Mouse (Mus musculus): ENCODE data around the gene Jdp2.

Gene Jdp2

DNA sequence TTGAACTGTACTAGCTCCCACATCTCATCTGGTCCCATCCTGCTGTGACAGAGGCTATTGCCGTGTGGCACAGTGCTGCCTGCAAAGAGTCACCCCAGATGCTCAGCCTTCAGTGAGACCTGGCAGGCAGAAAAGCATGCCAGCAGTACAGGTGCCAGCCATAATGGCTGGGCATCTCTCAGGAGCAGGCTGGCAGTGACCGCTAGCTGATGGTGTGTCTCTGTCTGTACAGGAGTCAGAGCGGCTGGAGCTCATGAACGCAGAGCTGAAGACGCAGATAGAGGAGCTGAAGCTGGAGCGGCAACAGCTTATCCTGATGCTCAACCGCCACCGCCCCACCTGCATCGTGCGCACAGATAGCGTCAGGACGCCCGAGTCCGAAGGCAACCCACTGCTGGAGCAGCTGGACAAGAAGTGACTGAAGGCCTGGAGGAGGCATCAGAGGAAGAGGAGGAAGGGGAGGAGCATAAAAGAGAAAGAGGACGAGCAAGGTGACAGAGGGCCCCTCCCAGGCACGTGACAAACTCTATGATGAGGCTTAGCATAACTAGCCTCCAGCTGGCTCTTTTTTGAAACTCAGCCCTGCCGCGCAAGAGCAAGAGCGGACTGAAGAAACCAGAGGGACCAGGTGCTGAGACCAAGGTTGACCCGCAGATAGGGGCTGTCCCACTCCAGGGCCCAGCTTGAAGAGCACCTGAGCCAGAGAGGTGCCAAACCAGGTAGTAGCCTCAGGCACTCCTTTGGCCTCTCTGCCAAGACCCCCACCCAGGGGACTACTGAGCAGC, 39.9 kb downstream of the Jdp2 start:
- in situ Hi-C loops (cut with MseI, MboI) = no loop called here

DNA sequence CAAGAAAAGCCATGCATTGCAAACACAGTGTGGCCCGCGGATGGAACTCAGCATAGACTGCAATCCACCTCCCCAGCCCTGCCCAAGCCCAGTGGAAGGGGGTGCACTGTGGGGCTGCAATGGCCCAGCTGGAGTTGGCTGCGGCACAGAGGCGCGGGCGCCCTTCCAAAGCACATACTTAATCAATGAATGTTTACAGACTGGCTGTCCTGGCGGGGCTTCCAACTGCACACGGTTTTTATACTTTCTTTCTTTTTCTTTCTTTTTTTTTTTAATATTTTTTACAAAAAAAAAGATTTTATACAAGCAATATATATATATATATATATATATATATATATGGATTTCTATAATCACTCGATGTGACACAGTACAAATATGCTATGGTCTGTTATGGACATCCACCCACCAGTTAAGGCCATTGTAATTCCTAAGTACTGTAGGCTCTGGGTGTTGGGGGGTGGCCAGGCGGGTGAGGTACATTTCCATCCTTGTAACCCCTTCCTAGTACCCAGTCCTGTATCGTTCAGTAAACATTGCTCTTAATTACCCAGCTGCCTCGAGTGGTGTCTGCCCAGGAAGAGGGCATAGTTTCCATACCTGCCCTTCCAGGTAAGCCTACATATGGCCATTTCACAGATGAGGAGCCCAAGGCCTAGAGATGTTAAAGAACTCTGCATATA, 40.6 kb downstream of the Jdp2 start:
- in situ Hi-C loops (cut with MseI, MboI) = no loop called here

DNA sequence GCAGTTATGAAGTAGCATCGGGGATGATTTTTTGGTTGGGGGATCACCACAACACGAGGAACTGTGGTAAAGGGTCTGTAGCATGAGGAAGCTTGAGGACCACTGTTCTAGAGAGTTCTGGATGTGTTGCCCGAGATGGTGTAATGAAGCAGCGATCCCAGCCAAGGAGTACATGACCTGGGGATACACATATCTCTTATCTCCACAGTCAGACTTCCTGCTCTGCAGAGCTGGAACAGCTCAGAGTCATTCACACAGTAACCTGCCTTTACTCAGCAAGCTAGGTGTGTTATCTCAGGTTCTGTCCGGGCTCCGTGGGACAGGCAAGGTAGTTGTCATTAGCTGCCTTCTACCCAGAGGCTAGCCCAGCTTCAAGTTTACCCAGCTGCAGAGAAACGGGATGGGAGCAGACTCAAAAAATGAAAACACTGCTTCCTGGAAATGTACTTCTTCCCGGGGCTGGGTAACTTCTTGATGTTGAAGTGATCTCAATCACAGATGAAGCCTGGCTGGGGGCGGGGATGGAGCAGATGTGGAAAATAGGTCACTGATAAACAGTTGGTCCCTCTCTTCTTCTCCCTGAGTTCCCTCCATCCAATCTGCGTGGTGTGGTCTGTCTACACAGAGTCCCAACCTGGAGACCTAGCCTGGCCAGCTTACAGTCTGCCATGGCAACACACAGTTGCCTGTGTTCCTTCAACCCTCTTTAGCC, 42.2 kb downstream of the Jdp2 start:
- in situ Hi-C loops (cut with MseI, MboI) = no loop called here

DNA sequence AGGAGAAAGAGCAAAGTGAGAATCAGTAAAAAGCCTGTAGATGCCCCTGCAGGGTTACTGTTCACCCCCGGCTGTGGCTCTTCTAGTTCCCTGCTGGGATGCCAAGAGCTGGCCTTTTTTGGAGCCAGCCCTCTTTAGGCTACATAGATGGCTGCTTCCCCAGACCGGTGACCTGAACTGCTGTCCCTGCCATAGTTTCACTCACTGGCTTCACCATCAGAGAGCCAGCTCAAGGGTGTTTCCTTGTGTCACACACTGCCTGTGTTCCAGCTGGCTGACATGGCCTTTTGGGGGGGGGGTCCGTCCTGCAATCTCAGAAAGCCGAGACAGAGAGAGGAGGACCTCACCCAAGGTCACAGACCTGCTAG, 42.7 kb downstream of the Jdp2 start:
- in situ Hi-C loops (cut with MseI, MboI) = no loop called here

DNA sequence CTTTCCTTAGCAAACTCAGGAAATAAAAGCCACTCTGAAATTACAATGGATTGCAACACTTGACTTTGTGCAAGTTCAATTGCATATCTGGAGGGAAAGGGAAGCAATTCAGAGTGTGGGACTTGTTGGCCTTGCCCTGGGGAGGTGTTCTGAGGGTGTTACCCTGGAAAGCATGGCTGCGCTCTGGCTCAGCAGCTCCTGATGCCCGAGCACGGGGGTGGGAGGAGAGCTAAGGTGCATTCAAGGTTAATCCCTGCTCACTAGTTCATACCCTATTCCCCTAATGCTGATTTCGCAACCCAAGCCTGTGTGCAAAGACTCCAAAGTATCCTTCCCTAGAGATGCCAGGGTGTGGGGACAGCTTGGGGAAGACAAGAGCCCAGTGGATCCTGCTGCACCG, 44.9 kb downstream of the Jdp2 start:
- in situ Hi-C loops (cut with MseI, MboI) = no loop called here

DNA sequence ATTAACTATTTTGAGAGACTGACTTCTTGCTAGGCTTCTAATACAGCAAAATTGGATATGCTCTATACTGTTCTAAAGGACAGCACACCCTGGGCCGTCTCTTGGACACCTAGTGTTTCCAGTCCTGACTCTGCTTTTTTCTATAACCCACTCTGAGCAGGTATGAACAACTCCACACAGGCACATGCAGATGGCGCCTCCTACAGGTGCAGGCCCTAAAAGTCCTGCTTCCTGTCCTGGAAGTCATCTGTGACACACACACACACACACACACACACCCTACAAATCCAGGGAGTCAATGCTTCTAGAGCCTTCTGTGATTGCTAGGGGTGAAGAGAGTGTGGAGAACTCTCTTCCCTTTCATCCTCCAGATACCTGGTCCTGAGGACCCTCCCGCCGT, 46.8 kb downstream of the Jdp2 start:
- in situ Hi-C loops (cut with MseI, MboI) = no loop called here

DNA sequence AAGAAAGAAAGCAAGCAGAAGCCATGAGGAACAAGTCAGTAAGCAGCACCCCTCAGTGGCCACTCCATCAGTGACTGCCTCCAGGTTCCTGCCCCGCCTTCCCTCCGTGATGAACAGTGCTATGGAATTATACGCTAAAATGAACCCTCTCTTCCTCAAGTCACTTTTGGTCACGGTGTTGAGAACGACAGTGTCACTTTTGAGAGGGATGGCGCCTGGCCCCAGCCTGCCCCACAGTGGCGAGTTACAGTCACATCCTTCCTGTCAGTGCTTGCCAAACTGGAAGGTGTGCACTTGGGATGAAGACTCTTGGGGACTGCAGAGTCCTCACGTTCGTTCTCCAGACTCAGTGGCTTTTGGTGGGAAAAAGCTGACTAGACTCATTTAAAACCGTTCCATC, 48.5 kb downstream of the Jdp2 start:
- in situ Hi-C loops (cut with MseI, MboI) = no loop called here

DNA sequence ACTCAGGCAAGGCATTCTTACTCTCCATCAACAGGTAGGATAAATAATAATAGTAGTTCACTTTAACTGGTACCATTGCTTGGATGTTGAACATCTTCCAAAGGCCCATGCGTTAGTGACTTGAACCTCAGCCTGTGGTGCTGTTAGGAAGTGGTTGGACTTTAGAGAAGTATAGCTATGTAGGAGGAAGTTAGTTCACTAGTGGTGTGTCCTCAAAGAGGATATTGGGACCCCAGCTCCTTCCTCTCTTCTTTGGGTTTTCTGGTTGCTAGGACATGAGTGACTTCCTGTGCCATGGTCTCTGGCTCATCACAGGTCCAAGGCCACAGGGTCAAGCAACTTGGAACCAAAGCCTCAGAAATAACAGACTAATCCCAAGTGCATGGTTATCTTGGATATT, 49.1 kb downstream of the Jdp2 start:
- in situ Hi-C loops (cut with MseI, MboI) = no loop called here

DNA sequence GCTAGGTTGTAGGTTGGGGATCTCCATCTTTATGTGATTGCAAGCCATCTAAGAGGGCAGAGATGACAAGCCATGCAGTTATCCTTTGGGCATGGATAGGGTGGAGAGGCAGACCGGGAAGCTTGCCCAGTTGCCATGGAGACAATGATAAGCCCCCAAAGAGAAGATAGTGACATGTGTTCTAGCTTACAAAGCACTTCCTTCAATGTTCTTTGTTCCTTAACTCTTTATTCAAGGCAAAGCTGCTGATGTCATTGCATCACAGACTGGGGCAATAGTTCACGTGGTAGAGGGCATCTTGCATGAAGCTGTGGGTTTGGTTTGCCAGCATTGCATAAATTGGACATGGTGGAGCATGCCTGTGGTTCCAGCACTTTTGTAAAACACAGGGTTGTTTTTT, 60.5 kb downstream of the Jdp2 start:
- in situ Hi-C loops (cut with MseI, MboI) = loop anchor here (5.0 to 25.0 kb wide), 2 partner anchors 157 to 297 kb away; partner anchors contain the start of gene Tmed10 (in 1 of the 2)

DNA sequence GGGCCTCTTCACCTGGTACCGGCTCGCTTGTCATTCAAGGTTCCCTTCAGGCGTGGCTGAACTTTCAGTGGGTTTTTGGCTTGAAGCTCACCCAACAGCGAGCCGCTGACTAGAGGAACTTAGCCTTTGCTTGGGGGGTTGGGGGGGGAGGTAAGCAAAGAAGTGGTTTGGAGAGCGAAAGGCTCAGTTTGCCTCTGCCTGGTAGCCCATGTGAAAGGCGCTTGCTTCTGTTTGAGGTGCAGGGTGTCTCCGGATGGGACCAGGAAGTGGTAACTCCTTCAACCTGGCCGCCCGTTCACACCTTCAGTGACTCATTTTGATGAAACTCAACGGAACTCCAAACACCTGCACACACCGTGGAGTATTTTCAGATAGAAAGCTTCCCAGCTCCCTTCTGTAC, 62.0 kb downstream of the Jdp2 start:
- in situ Hi-C loops (cut with MseI, MboI) = loop anchor here in 1 of 2 experiments (5.0 to 25.0 kb wide), 2 partner anchors 154 to 299 kb away; partner anchors contain the start of gene Tmed10

DNA sequence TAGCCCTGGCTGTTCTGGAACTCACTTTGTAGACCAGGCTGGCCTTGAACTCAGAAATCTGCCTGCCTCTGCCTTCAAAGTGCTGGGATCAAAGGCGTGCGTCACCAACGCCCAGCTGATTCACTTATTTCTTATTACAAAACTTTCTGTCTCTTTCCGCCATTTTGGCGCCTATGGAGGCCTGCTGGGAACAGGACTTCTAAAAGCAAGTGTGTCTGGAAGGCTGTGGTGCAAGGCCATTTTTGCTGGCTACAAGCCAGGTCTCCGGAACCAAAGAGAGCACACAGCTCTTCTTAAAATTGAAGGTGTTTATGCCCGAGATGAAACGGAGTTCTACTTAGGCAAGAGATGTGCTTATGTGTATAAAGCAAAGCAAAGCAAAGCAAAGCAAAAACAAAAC, 63.4 kb downstream of the Jdp2 start:
- in situ Hi-C loops (cut with MseI, MboI) = loop anchor here in 1 of 2 experiments (5.0 to 25.0 kb wide), 2 partner anchors 155 to 300 kb away; partner anchors contain the start of gene Tmed10

DNA sequence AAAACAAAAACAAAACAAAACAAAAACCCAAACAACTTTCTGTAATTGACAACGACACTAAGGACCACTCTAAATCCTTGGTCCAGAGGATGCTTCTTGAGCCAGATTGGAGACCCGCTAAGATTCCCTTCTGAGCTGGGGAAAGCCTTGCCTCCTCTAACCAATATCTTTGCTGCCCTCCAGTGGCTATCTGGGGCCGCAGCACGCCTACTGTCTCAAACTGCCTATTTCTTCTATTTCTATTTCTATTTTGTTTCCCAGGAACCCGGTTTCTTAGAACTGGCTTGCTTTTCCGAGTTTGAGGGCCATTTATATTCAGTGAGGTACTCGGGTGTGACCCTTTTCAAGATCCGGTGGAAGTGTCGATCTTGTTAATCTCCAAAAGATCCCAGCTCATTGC, 64.1 kb downstream of the Jdp2 start:
- in situ Hi-C loops (cut with MseI, MboI) = loop anchor here in 1 of 2 experiments (5.0 to 25.0 kb wide), 2 partner anchors 156 to 301 kb away; partner anchors contain the start of gene Tmed10

DNA sequence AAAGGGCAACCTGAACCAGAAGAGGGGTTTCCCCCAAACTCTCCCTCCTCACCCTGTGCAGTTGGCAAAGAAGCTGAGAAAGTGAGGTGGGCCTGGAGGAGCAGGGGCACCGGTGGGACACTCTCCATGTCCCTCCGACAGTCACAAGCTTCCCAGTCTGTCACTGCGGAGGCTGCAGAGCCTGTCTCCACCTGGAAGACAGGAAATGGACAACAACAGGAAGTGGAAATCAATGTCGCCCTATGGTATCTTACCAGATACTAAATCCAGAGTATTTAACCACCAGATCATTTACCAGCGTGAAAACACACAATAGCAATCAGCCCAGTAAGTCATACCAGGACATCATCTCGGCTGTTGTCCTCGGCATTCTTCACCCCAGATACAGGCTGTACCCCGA, 67.3 kb downstream of the Jdp2 start:
- in situ Hi-C loops (cut with MseI, MboI) = loop anchor here in 1 of 2 experiments (25.0 kb wide), 1 partner anchor 304 kb away; the partner anchor contains the start of gene Tmed10

DNA sequence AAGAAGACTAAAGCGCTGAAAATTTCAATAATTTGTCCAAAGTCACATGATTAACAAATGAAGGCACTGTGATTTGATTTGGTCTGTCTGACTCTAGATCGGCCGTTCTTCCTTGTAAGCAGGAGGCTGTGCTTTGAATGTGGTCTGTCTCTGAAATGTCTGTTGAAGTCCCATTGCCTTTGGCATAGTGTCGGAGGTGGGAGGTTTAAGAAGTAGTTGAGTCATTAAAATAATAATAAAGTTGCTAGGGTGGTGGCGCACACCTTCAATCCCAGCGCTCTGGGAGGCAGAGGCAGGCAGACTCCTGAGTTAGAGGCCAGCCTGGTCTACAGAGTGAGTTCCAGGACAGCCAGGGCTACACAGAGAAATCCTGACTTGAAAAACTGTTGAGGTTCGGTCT, 68.2 kb downstream of the Jdp2 start:
- in situ Hi-C loops (cut with MseI, MboI) = loop anchor here in 1 of 2 experiments (25.0 kb wide), 1 partner anchor 305 kb away; the partner anchor contains the start of gene Tmed10

DNA sequence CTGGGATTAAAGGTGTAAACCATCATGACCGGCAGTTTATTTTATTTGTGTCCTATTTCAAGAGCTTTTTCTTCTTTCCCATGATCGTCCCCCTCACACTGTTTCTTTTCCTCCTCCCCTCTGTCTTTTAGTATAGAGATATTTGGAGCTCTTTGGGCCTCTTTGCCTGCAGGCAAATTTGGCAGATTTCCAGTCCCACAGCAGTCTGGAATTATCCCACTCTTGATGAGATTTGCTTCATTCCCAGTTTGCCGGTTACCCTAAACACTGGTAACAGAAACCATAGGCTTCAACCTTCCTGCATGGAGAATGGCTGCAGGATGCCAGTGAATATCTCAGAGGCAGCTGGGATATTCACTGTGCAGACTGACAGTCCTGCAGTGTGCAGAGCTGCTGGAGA, 69.9 kb downstream of the Jdp2 start:
- in situ Hi-C loops (cut with MseI, MboI) = loop anchor here in 1 of 2 experiments (25.0 kb wide), 1 partner anchor 306 kb away; the partner anchor contains the start of gene Tmed10

DNA sequence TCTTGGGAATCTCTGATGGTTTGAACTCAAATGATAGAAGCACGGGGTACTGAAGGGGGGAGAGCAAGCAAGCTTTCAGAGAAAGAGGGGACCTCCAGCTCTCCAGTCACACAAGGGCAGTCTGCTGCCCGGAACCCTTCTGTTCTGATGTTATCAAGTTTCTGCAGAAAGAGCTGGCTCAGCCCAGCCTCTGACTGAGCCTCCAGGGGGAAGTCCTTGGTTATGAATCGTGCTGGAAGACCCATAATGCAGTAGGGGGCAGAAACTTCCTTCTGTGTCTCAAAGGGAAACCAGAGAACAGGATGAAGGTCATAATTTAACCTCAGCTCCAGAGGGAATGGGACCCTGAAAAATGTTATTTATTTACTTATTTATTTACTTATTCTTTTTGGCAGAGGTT, 71.3 kb downstream of the Jdp2 start:
- in situ Hi-C loops (cut with MseI, MboI) = loop anchor here in 1 of 2 experiments (25.0 kb wide), 1 partner anchor 308 kb away; the partner anchor contains the start of gene Tmed10

DNA sequence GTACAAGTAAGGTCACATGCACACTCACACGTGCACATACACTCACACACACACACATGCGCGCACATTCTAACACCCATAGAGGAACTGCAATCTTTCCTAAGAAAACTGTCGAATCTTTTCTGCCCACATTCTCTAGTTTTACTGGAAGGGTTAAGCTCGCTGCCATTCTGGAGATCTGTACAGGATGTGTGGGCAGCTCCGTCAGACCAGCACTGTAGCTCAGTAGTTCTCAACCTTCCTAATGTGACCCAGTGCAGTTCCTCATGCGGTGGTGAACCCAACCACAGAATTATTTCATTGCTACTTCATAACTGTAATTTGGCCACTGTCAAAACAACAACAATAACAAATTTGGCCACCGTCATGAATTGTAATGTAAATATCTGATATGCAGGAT, 75.1 kb downstream of the Jdp2 start:
- in situ Hi-C loops (cut with MseI, MboI) = loop anchor here in 1 of 2 experiments (25.0 kb wide), 1 partner anchor 312 kb away; the partner anchor contains the start of gene Tmed10

DNA sequence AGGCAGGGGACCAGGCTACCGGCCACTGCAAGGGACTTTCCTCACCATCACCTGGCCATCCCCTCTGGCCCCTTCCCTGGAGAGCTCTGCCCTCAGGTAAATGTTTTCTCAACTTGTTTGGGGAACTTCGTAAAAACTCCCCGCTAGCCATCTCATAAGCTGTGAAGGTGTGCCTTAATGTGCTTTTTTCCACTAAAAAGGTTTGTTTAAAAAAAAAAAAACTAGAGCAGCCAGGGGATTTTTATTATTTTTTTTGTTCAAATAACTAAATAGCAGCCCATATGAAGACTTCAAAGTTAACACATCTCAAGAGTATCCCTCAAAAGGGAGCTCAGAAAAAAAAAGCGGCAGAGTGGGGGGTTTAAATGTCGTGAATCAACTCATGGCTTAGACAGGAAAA, 80.3 kb downstream of the Jdp2 start:
- in situ Hi-C loops (cut with MseI, MboI) = loop anchor here in 1 of 2 experiments (5.0 kb wide), 1 partner anchor 43 kb away; no protein-coding TSS in a partner anchor

DNA sequence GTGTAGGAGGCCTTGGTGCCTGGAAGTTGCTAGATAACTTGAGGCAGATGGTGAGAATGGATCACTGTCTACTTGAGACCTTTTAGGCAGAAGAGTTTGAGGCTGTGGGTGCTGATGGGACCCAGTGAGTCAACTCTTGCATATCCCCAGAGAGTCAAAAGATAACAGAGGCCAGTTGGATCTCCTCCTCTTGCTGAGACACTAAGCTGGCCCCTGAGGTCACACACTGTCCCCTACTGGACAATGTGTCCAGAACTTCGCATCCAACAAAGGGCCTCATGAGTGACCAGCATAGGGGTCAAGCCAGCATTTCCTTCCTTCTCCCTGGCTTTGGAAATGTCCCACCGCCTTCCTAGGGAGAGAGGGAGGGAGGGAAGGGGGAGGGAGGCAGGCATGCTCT, 81.0 kb downstream of the Jdp2 start:
- in situ Hi-C loops (cut with MseI, MboI) = loop anchor here in 1 of 2 experiments (5.0 kb wide), 1 partner anchor 42 kb away; no protein-coding TSS in a partner anchor

DNA sequence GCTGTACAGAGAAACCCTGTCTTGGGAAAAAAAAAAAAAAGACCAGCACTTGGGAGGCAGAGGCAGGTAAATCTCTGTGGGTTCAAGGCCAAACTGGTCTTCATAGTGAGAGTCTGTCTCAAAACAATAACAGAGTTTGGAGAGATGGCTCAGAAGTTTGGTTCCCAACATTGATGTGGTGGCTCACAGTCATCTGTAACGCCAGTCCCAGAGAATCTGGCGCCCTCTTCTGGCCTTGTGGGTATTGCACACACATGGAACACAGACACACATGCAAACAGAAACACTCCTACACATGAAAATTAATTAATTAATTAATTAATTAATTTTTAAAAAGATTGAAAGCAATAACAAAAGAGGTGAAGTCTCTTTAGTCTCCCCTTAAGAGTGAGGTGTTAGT, 83.5 kb downstream of the Jdp2 start:
- in situ Hi-C loops (cut with MseI, MboI) = no loop called here

DNA sequence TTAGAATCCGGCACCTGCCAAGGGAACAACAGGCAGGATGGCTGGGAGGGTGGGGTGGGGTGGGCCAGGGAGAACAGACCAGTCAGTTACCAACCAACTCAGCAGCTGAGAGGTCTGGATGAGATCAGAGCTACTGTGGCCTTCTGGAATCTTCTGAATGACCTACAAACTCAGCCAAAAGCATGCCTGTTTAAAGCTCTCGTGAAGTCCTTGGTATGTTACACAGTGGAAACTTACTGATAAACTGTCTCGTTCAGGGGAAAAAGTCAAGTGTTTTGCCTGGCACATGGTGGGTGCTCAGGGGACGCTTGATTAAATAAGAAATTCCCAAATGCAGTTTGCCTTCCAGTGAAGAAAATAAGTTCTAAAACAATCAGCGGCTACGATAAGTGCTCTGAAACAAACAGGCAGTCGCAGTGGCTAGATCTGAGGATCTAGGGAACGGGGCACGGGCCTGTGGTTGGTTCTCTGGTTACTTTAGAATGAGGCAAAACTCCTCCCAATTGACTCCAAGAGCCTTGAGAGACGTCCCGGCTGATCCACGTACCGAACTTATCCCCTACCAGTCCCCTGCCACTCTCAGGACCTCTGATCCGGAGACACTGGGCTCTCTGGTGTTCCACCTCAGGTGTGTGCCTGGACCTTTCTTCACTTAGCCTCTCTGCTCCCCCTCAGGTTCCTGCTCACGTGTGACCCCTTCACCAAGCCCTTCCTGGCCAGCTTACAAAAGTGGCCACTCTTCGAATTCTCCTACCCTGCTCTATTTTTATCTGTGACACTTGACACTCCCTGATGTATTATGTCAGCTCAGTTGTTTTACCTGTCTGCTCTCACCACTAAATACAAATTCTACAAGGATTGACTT, 85.8 kb downstream of the Jdp2 start:
- in situ Hi-C loops (cut with MseI, MboI) = no loop called here

Data from mouse trophoblast stem cell (cell line).